Mouse (Mus musculus) kidney, adult 2 months (tissue): ENCODE measurements around the gene Sos1. TPM values are rescaled to one million over a fixed set of nuclear protein-coding genes. Genes with fewer than 3 reads are reported as not detected.

Experiments used
- DNase-seq: peaks from one replicate; pipeline ENCODE4 v3.0.0; 2021
- H3K27ac ChIP-seq: fragments of 200-500 bp; 2 replicates; pipeline ENCODE4 v1.5.1; 2012; ENCODE audit warnings: low read depth, low read length, control low read depth, inconsistent platforms; ENCODE audit not compliant: insufficient read depth
- H3K27me3 ChIP-seq: fragments of 200-500 bp; replicated peaks from 2 replicates; pipeline ENCODE4 v1.6.1; 2012; ENCODE audit warnings: mild to moderate bottlenecking, moderate library complexity, low read length, inconsistent platforms; ENCODE audit not compliant: control insufficient read depth, insufficient read depth
- H3K36me3 ChIP-seq: fragments of 200-500 bp; 2 replicates; pipeline ENCODE4 v1.6.1; 2012; ENCODE audit warnings: mild to moderate bottlenecking, moderate library complexity, low read length, inconsistent platforms; ENCODE audit not compliant: control insufficient read depth, insufficient read depth
- H3K4me1 ChIP-seq: fragments of 200-500 bp; 2 replicates; pipeline ENCODE4 v1.6.1; 2011; ENCODE audit warnings: low read length; ENCODE audit not compliant: control insufficient read depth, insufficient read depth
- H3K4me3 ChIP-seq: fragments of 200-500 bp; 2 replicates; pipeline ENCODE4 v1.5.1; 2011; ENCODE audit warnings: mild to moderate bottlenecking, low read depth, low read length, control low read depth; ENCODE audit not compliant: insufficient read depth
- CTCF ChIP-seq: fragments of 200-500 bp; conservative IDR thresholded peaks from 2 replicates; pipeline ENCODE4 v1.5.1; 2011; ENCODE audit warnings: low read depth, mild to moderate bottlenecking, control low read depth, low read length, moderate library complexity, mixed read lengths; ENCODE audit not compliant: insufficient read depth, insufficient read length
- POLR2A ChIP-seq: fragments of 200-500 bp; IDR thresholded peaks from one replicate; pipeline ENCODE4 v1.6.1; 2011; ENCODE audit warnings: low read depth, low read length, control low read depth
- WGBS: fragments of 180-500 bp; shearing (Covaris S2); methylation state at CpG from one replicate; pipeline ENCODE4 v1.1.7; 2018; 5-methylcytosine and 5-hydroxymethylcytosine counted together
- polyA plus RNA-seq: library from polyadenylated mRNA; depleted of rRNA; stranded (reverse); fragments of >200 nt; gene quantifications from 2 replicates; pipeline ENCODE4 v1.2.3, GENCODE M21; 2012; rRNA removed

Sos1 gene
- 3.7 and 4.9 TPM in 2 replicates for polyA plus RNA-seq

GRCm38 (mm10) chr17:80480031-80480854 is at the start of gene Sos1:
Sos1 (minus strand) TSS chr17:80480453.
- Histone ChIP-seq H3K27me3 (no peaks in the 10 kb centered on the region), H3K27ac (peak within 1 kb of the TSS; percentile 94), H3K36me3 (no peaks in the 10 kb centered on the region), H3K4me3 (peak within 1 kb of the TSS; percentile 59), H3K4me1 (peaks cover 3% of the 10 kb centered on the region; the same call in 1 of the 2 replicates)
- DNase-seq, result peak; percentile 97
- no peak for TF ChIP-seq CTCF
- peak; percentile 58 for TF ChIP-seq POLR2A
- WGBS, result 1% methylated on average over 85 of the region's 90 CpGs

- WGBS, result 81% methylated on average over 3 of the region's 3 CpGs
- Histone ChIP-seq H3K4me3 (no peak overlapping the region), H3K4me1 (no peaks in the 10 kb centered on the region), H3K27ac (no peak overlapping the region), H3K36me3 (no peaks in the 10 kb centered on the region), H3K27me3 (no peaks in the 10 kb centered on the region)
- TF ChIP-seq CTCF, result no peak
- TF ChIP-seq POLR2A, result no peak
- no peak for DNase-seq
Observed at GRCm38 (mm10) chr17:80523231-80523630, 43.0 kb upstream of the Sos1 start.

GRCm38 (mm10) chr17:80522229-80522556 is 41.9 kb upstream of the Sos1 start:
- Histone ChIP-seq H3K27me3 (no peaks in the 10 kb centered on the region), H3K4me3 (no peak overlapping the region), H3K4me1 (no peaks in the 10 kb centered on the region), H3K27ac (no peak overlapping the region), H3K36me3 (no peaks in the 10 kb centered on the region)
- DNase-seq, result no peak
- 89% methylated on average over 7 of the region's 7 CpGs for WGBS
- TF ChIP-seq POLR2A (no peak), CTCF (no peak)

GRCm38 (mm10) chr17:80521521-80522228 is 41.4 kb upstream of the Sos1 start:
- H3K27me3 ChIP-seq, result no peaks in the 10 kb centered on the region
- TF ChIP-seq CTCF, result no peak
- no peak overlapping the region for H3K4me3 ChIP-seq
- WGBS, result 74% methylated on average over 4 of the region's 4 CpGs
- no peak overlapping the region for H3K27ac ChIP-seq
- no peak for DNase-seq
- H3K36me3 ChIP-seq, result no peaks in the 10 kb centered on the region
- H3K4me1 ChIP-seq, result no peaks in the 10 kb centered on the region

GRCm38 (mm10) chr17:80520537-80520936 is 40.3 kb upstream of the Sos1 start:
- H3K4me1 ChIP-seq, result no peaks in the 10 kb centered on the region
- WGBS, result 55% methylated on average over 8 of the region's 8 CpGs
- H3K4me3 ChIP-seq, result no peak overlapping the region
- no peaks in the 10 kb centered on the region for H3K36me3 ChIP-seq
- peak; percentile 38 for DNase-seq
- no peak overlapping the region for H3K27ac ChIP-seq
- no peak for TF ChIP-seq POLR2A
- TF ChIP-seq CTCF, result no peak
- H3K27me3 ChIP-seq, result no peaks in the 10 kb centered on the region

- H3K27ac ChIP-seq, result no peak overlapping the region
- no peaks in the 10 kb centered on the region for H3K4me1 ChIP-seq
- TF ChIP-seq CTCF, result no peak
- TF ChIP-seq POLR2A, result no peak
- no peak overlapping the region for H3K4me3 ChIP-seq
- no peaks in the 10 kb centered on the region for H3K36me3 ChIP-seq
- no peak for DNase-seq
- no peaks in the 10 kb centered on the region; the same call in 1 of the 2 replicates for H3K27me3 ChIP-seq
- 93% methylated on average over 12 of the region's 12 CpGs for WGBS
Observed at GRCm38 (mm10) chr17:80518811-80519210, 38.6 kb upstream of the Sos1 start.

GRCm38 (mm10) chr17:80517244-80517643 is 37.0 kb upstream of the Sos1 start:
- no peak overlapping the region for H3K27ac ChIP-seq
- DNase-seq, result no peak
- WGBS, result 85% methylated on average over 9 of the region's 9 CpGs

More at GRCm38 (mm10) chr17:80517244-80517643, 37.0 kb upstream of the Sos1 start:
- Histone ChIP-seq H3K4me3 (no peak overlapping the region), H3K36me3 (no peaks in the 10 kb centered on the region), H3K4me1 (no peaks in the 10 kb centered on the region), H3K27me3 (no peaks in the 10 kb centered on the region; the same call in 1 of the 2 replicates)
- TF ChIP-seq CTCF, result no peak
- no peak for TF ChIP-seq POLR2A
